ENCODE assay signal across 7 mouse cellular contexts in genomic region chr13:8995159-8995989, GRCm38 (mm10). TPM values are rescaled to one million over a fixed set of nuclear protein-coding genes. Genes with fewer than 3 reads are reported as not detected.
DNase-seq lines count a peak whose midpoint lies in the region; ATAC-seq and TF ChIP-seq lines count a peak whose summit lies in the region.

No protein-coding gene starts in this region.

- peaks cover 14% of the 10 kb centered on the region for H3K36me3 ChIP-seq in liver, adult 2 months (ENCODE audit: control insufficient read depth, insufficient read depth, low read length)
- H3K36me3 ChIP-seq in limb, embryonic 13.5 days = peaks cover 12% of the 10 kb centered on the region
- H3K36me3 ChIP-seq in myocyte (ENCODE audit: control insufficient read depth, insufficient read depth) = peaks cover 10% of the 10 kb centered on the region

- no peaks in the 10 kb centered on the region for H3K27me3 ChIP-seq in liver, adult 2 months (ENCODE audit: control insufficient read depth, insufficient read depth, low read length)
- H3K27me3 ChIP-seq in limb, embryonic 13.5 days = no peaks in the 10 kb centered on the region
- no peaks in the 10 kb centered on the region for H3K27me3 ChIP-seq in myocyte (ENCODE audit: control insufficient read depth, insufficient read depth, insufficient read length)

- H3K9ac ChIP-seq in liver, adult 2 months (ENCODE audit: low read depth, low read length) = peak overlapping the region; percentile 91
- peak overlapping the region; percentile 88 for H3K9ac ChIP-seq in limb, embryonic 13.5 days

- peaks cover 3% of the 10 kb centered on the region for H3K4me1 ChIP-seq in liver, adult 2 months (ENCODE audit: control insufficient read depth, insufficient read depth, low read length)
- H3K4me1 ChIP-seq in limb, embryonic 13.5 days = peaks cover 12% of the 10 kb centered on the region

- no peak for TF ChIP-seq POLR2A in liver, adult 2 months (IDR thresholded peaks at IDR 0.05; ENCODE audit: extremely low read depth, insufficient read depth, low read length)
- TF ChIP-seq POLR2A in myocyte (IDR thresholded peaks at IDR 0.05; ENCODE audit: insufficient read length, low read depth) = no peak

- H3ac ChIP-seq in myocyte (ENCODE audit: control insufficient read depth, insufficient read length) = peak overlapping the region; percentile 13

- no peak for TF ChIP-seq CTCF in liver, adult 2 months (IDR thresholded peaks at IDR 0.05; ENCODE audit: low read depth, low read length)

- H3K79me2 ChIP-seq in liver, adult 2 months (ENCODE audit: control insufficient read depth, insufficient read depth, low read length) = peaks cover 25% of the 10 kb centered on the region; the same call in 1 of the 2 replicates
- H3K79me2 ChIP-seq in myocyte (ENCODE audit: control insufficient read depth, insufficient read depth) = peaks cover 55% of the 10 kb centered on the region

- DNase-seq in liver, adult 2 months (ENCODE audit: extremely low read depth, low read depth, low spot score) = peak; percentile 37
- no peak for DNase-seq in liver
- no peak for DNase-seq in Muller cell, postnatal 12 days (ENCODE audit: inconsistent ontology term)

- under 1% methylated on average over 33 of the region's 33 CpGs for WGBS in liver, adult 2 months
- WGBS in limb, embryonic 13.5 days = 5% methylated on average over 33 of the region's 33 CpGs

- peak overlapping the region; percentile 67 for H3K27ac ChIP-seq in liver, adult 2 months (replicated peaks; ENCODE audit: insufficient read depth, low read depth, low read length)
- peak overlapping the region; percentile 49; the same call in 1 of the 2 replicates for H3K27ac ChIP-seq in limb, embryonic 13.5 days

- peak overlapping the region; percentile 95 for H3K4me3 ChIP-seq in liver, adult 2 months (ENCODE audit: insufficient read depth, low read depth, low read length)
- peak overlapping the region; percentile 98 for H3K4me3 ChIP-seq in limb, embryonic 13.5 days
- peak overlapping the region; percentile 100 for H3K4me3 ChIP-seq in myocyte

- peak overlapping the region; percentile 91 for H3K4me2 ChIP-seq in limb, embryonic 13.5 days (replicated peaks)
- peak overlapping the region; percentile 95 for H3K4me2 ChIP-seq in myocyte (ENCODE audit: low read depth)

- H3K9me3 ChIP-seq in limb, embryonic 13.5 days = no peaks in the 10 kb centered on the region

- peak; percentile 22 for ATAC-seq in activated CD4-positive, CD25-positive, alpha-beta regulatory T cell, adult 4 months
- ATAC-seq in erythroid progenitor cell, adult 5-6 weeks (replicated peaks; ENCODE audit: low FRiP score, poor library complexity, severe bottlenecking) = peak; percentile 32
- ATAC-seq in limb, embryonic 13.5 days (ENCODE audit: low FRiP score, low read depth) = peak; percentile 81

TF ChIP-seq in myocyte, 11 proteins besides CTCF, POLR2A, EP300 and RAD21:
- no peak for TF ChIP-seq E2F4 (IDR thresholded peaks at IDR 0.05; ENCODE audit: insufficient read depth)
- no peak for TF ChIP-seq SRF (IDR thresholded peaks at IDR 0.05; ENCODE audit: control insufficient read depth, insufficient read length, low read depth)
- TF ChIP-seq REST (IDR thresholded peaks at IDR 0.05; ENCODE audit: insufficient read depth, insufficient read length) = no peak
- TF ChIP-seq CEBPB (IDR thresholded peaks at IDR 0.05; ENCODE audit: insufficient read depth, poor library complexity, severe bottlenecking) = no peak
- TF ChIP-seq TCF12 (IDR thresholded peaks at IDR 0.05; ENCODE audit: insufficient read depth, poor library complexity, severe bottlenecking) = no peak
- TF ChIP-seq POLR2AphosphoS2 (IDR thresholded peaks at IDR 0.05; ENCODE audit: insufficient read length, low read depth) = no peak
- no peak for TF ChIP-seq MAX (IDR thresholded peaks at IDR 0.05; ENCODE audit: low read depth)
- no peak for TF ChIP-seq TCF3 (IDR thresholded peaks at IDR 0.05; ENCODE audit: insufficient read length, low read depth)
- no peak for TF ChIP-seq USF1 (IDR thresholded peaks at IDR 0.05; ENCODE audit: low read depth)
- TF ChIP-seq MYOD1 (IDR thresholded peaks at IDR 0.05; ENCODE audit: control insufficient read depth in 1 of 3, insufficient read length in 2 of 3, low read depth in 2 of 3) = no peak
- TF ChIP-seq MYOG (IDR thresholded peaks at IDR 0.05; ENCODE audit: control insufficient read depth in 1 of 3, insufficient read depth in 1 of 3, insufficient read length in 2 of 3, low read depth in 2 of 3) = no peak
TF ChIP-seq in myocyte: peak in this region for 0.

RNA-seq across cellular contexts. Expression of gene Gtpbp4, which starts 0.5 kb away (rescaled TPM):
- total RNA-seq in liver, adult 2 months (2014; rRNA removed) = 16.2 and 17.4 TPM in 2 replicates
- polyA plus RNA-seq in liver, adult 2 months (2012; rRNA removed) = 5.9 and 10.5 TPM in 2 replicates
- 10 to 100 TPM; 71.5 to 73.1 TPM for polyA plus RNA-seq in activated CD4-positive, CD25-positive, alpha-beta regulatory T cell, adult 4 months (2017; shearing (Covaris generic))
- total RNA-seq in erythroid progenitor cell, adult 5-6 weeks (2015; ENCODE audit: low replicate concordance) = 13.7 and 24.7 TPM in 2 replicates
- 22.9 and 25.8 TPM in 2 replicates for total RNA-seq in erythroid progenitor cell, adult 5-6 weeks (2017; ENCODE audit: low replicate concordance)
- polyA plus RNA-seq in limb, embryonic 13.5 days (2015; fragmentation: Nextera tagmentation; extraction: Ambion mirVana) = 93.0 and 95.0 TPM in 2 replicates
- polyA plus RNA-seq in myocyte (2012; fragmentation: generic; extraction: Trizol) = 27.0 TPM

RNA-seq across cellular contexts. Expression of gene Idi2, which starts 42.7 kb away (rescaled TPM):
- not detected in 2 replicates for total RNA-seq in liver, adult 2 months (2014; rRNA removed)
- not detected in 2 replicates for polyA plus RNA-seq in liver, adult 2 months (2012; rRNA removed)
- polyA plus RNA-seq in activated CD4-positive, CD25-positive, alpha-beta regulatory T cell, adult 4 months (2017; shearing (Covaris generic)) = under 1 TPM in 1 of 2 experiments, not detected in 1; 0.52 TPM
- not detected in 2 replicates for total RNA-seq in erythroid progenitor cell, adult 5-6 weeks (2015; ENCODE audit: low replicate concordance)
- total RNA-seq in erythroid progenitor cell, adult 5-6 weeks (2017; ENCODE audit: low replicate concordance) = not detected in 2 replicates
- not detected in 2 replicates for polyA plus RNA-seq in limb, embryonic 13.5 days (2015; fragmentation: Nextera tagmentation; extraction: Ambion mirVana)
- polyA plus RNA-seq in myocyte (2012; fragmentation: generic; extraction: Trizol) = 0.13 TPM

RNA-seq across cellular contexts. Expression of gene Gm9745, which starts 47.3 kb away (rescaled TPM):
- not detected in 2 replicates for total RNA-seq in liver, adult 2 months (2014; rRNA removed)
- not detected in 2 replicates for polyA plus RNA-seq in liver, adult 2 months (2012; rRNA removed)
- polyA plus RNA-seq in activated CD4-positive, CD25-positive, alpha-beta regulatory T cell, adult 4 months (2017; shearing (Covaris generic)) = not detected
- not detected in 2 replicates for total RNA-seq in erythroid progenitor cell, adult 5-6 weeks (2015; ENCODE audit: low replicate concordance)
- not detected in 2 replicates for total RNA-seq in erythroid progenitor cell, adult 5-6 weeks (2017; ENCODE audit: low replicate concordance)
- polyA plus RNA-seq in limb, embryonic 13.5 days (2015; fragmentation: Nextera tagmentation; extraction: Ambion mirVana) = not detected in 2 replicates
- polyA plus RNA-seq in myocyte (2012; fragmentation: generic; extraction: Trizol) = 0.08 TPM

Comparison
In these comparisons a context has a peak if more than half of its experiments do, and no peak if none do; other contexts are left out.
1. ATAC-seq: peak in every context shown above with its lines; median percentile 81 in limb, embryonic 13.5 days; 32 in erythroid progenitor cell, adult 5-6 weeks; 22 in activated CD4-positive, CD25-positive, alpha-beta regulatory T cell, adult 4 months.